Comparison of ENCODE assay signal across 19 mouse cellular contexts in genomic region chr3:51703478-51703877, GRCm38 (mm10). TPM values are rescaled to one million over a fixed set of nuclear protein-coding genes. Genes with fewer than 3 reads are reported as not detected.
DNase-seq lines count a peak whose midpoint lies in the region; ATAC-seq lines count a peak whose summit lies in the region.
"Had no signal": no experiment of that assay in that cellular context is flagged by ENCODE, and none has a peak within 500 bp of the region (broad histone marks: within the 10 kb centered on the region; RNA-seq: fewer than 3 reads in every experiment).

No protein-coding gene starts in this region.

- H3K4me2 ChIP-seq in hindbrain, embryonic 14.5 days (replicated peaks) = no peak overlapping the region
- no peak overlapping the region for H3K4me2 ChIP-seq in hindbrain, embryonic 16.5 days (ENCODE audit: low read length)
- H3K4me2 ChIP-seq: heart, embryonic 15.5 days; limb, embryonic 13.5 days; liver, embryonic 15.5 days had no signal

- DNase-seq in embryo, embryonic 11 days = peak; percentile 54
- DNase-seq in embryo, embryonic 9.5 days (ENCODE audit: extremely low spot score) = no peak
- no peak for DNase-seq in hindbrain, embryonic 14.5 days (ENCODE audit: low spot score)
- peak; percentile 42 for DNase-seq in limb, embryonic 10.5 days (ENCODE audit: low spot score)
- DNase-seq in neural tube, embryonic 10.5 days (ENCODE audit: extremely low spot score, low spot score) = peak; percentile 27
- no peak for DNase-seq in left cerebral cortex, adult 9 months (ENCODE audit: low spot score in 2 of 2)
- DNase-seq in cerebellum, postnatal 25 days = no peak
- DNase-seq: adrenal gland, postnatal 14 days; gastrocnemius, postnatal 10 days; heart, adult 2 months; right cerebral cortex, postnatal 14 days; spleen, adult 18-20 months had no signal

- no peak overlapping the region for H3K9ac ChIP-seq in hindbrain, embryonic 14.5 days
- H3K9ac ChIP-seq in hindbrain, embryonic 16.5 days (ENCODE audit: low read depth, low read length) = no peak overlapping the region
- H3K9ac ChIP-seq: heart, embryonic 15.5 days; limb, embryonic 13.5 days; liver, embryonic 15.5 days had no signal

- WGBS in hindbrain, embryonic 14.5 days = 90% methylated on average over 8 of the region's 8 CpGs
- 87% methylated on average over 8 of the region's 8 CpGs for WGBS in hindbrain, embryonic 16.5 days
- 35% methylated on average over 8 of the region's 8 CpGs for WGBS in limb, embryonic 10.5 days

- H3K27ac ChIP-seq in hindbrain, embryonic 14.5 days = peak overlapping the region; percentile 96
- no peak overlapping the region for H3K27ac ChIP-seq in hindbrain, embryonic 16.5 days (ENCODE audit: low read depth, low read length)
- peak overlapping the region; percentile 90; the same call in 1 of the 2 replicates for H3K27ac ChIP-seq in limb, embryonic 10.5 days
- H3K27ac ChIP-seq: heart, adult 2 months; heart, embryonic 15.5 days; limb, embryonic 13.5 days; liver, embryonic 15.5 days had no signal

- no peaks in the 10 kb centered on the region for H3K36me3 ChIP-seq in hindbrain, embryonic 14.5 days (replicated peaks; ENCODE audit: control insufficient read depth, insufficient read depth)
- no peaks in the 10 kb centered on the region for H3K36me3 ChIP-seq in hindbrain, embryonic 16.5 days (ENCODE audit: control insufficient read depth, insufficient read depth, low read length)
- H3K36me3 ChIP-seq in limb, embryonic 10.5 days = no peaks in the 10 kb centered on the region
- H3K36me3 ChIP-seq: heart, embryonic 15.5 days; limb, embryonic 13.5 days; liver, embryonic 15.5 days had no signal

- H3K4me1 ChIP-seq in hindbrain, embryonic 14.5 days (replicated peaks; ENCODE audit: control insufficient read depth, insufficient read depth, low read length) = peaks cover 40% of the 10 kb centered on the region
- peaks cover 31% of the 10 kb centered on the region for H3K4me1 ChIP-seq in hindbrain, embryonic 16.5 days (ENCODE audit: control insufficient read depth, insufficient read depth, low read depth, low read length)
- H3K4me1 ChIP-seq in limb, embryonic 10.5 days = peaks cover 47% of the 10 kb centered on the region

- no peak overlapping the region for H3K4me3 ChIP-seq in hindbrain, embryonic 14.5 days (replicated peaks; ENCODE audit: low read length)
- no peak overlapping the region for H3K4me3 ChIP-seq in hindbrain, embryonic 16.5 days (ENCODE audit: low read length)
- H3K4me3 ChIP-seq in limb, embryonic 10.5 days = no peak overlapping the region
- H3K4me3 ChIP-seq: heart, adult 2 months; heart, embryonic 15.5 days; limb, embryonic 13.5 days; liver, embryonic 15.5 days had no signal

- H3K9me3 ChIP-seq in hindbrain, embryonic 14.5 days (ENCODE audit: control insufficient read depth, low read length) = no peaks in the 10 kb centered on the region
- H3K9me3 ChIP-seq in hindbrain, embryonic 16.5 days (ENCODE audit: control insufficient read depth, low read length) = no peaks in the 10 kb centered on the region
- H3K9me3 ChIP-seq in limb, embryonic 10.5 days (replicated peaks) = no peaks in the 10 kb centered on the region
- H3K9me3 ChIP-seq: heart, embryonic 15.5 days; liver, embryonic 15.5 days had no signal

- no peak for ATAC-seq in hindbrain, embryonic 14.5 days (ENCODE audit: low FRiP score)
- ATAC-seq in hindbrain, embryonic 16.5 days = no peak
- ATAC-seq: activated CD4-positive, CD25-positive, alpha-beta regulatory T cell, adult 4 months; CD4-positive, CD25-positive, alpha-beta regulatory T cell, adult 4 months; intestine, postnatal 0 days had no signal

- H3K27me3 ChIP-seq in hindbrain, embryonic 14.5 days (ENCODE audit: control insufficient read depth, insufficient read depth, low read length) = no peaks in the 10 kb centered on the region
- no peaks in the 10 kb centered on the region for H3K27me3 ChIP-seq in hindbrain, embryonic 16.5 days (replicated peaks; ENCODE audit: control insufficient read depth, insufficient read depth, low read length)
- H3K27me3 ChIP-seq in limb, embryonic 10.5 days (ENCODE audit: low read depth, poor library complexity, severe bottlenecking) = no peaks in the 10 kb centered on the region; the same call in 1 of the 2 replicates
- H3K27me3 ChIP-seq: heart, embryonic 15.5 days had no signal

RNA-seq across cellular contexts. Expression of gene Mgst2, which starts 43.3 kb away (rescaled TPM):
- 0.52 and 0.82 TPM in 2 replicates for polyA plus RNA-seq in hindbrain, embryonic 14.5 days (2014; fragmentation: Nextera tagmentation; extraction: Ambion mirVana)
- 0.33 and 0.40 TPM in 2 replicates for polyA plus RNA-seq in hindbrain, embryonic 16.5 days (2015; fragmentation: Nextera tagmentation; extraction: Ambion mirVana)
- 0.35 and 0.43 TPM in 2 replicates for polyA plus RNA-seq in limb, embryonic 10.5 days (2016; fragmentation: Nextera tagmentation; extraction: Ambion mirVana)

Comparison
In these comparisons a context has a peak if more than half of its experiments do, and no peak if none do; other contexts are left out.
1. DNase-seq: peak in embryo, embryonic 11 days (single experiment), limb, embryonic 10.5 days (single experiment) and neural tube, embryonic 10.5 days (single experiment); none in embryo, embryonic 9.5 days (single experiment), hindbrain, embryonic 14.5 days (single experiment), left cerebral cortex, adult 9 months (0 of 2) and cerebellum, postnatal 25 days (0 of 2).